Mouse (Mus musculus) layer of hippocampus, adult 8-10 months (tissue): ENCODE measurements around the gene Vmn1r115. TPM values are rescaled to one million over a fixed set of nuclear protein-coding genes. Genes with fewer than 3 reads are reported as not detected.
"Not testable (repeated sequence)": the region's sequence is repeated elsewhere in the genome, so short reads cannot be mapped to it uniquely, and the experiment has no call there.

Experiments
- DNase-seq, 2 experiments: peaks; one replicate each; pipeline ENCODE4 v3.0.0; 2022; ENCODE audit warnings: low spot score in 2 of 2
- total RNA-seq, 4 experiments: library from RNA; stranded (reverse); gene quantifications; 2 replicates each; pipeline ENCODE4 v1.2.4; 2022

Gene Vmn1r115
- total RNA-seq = not detected

DNA sequence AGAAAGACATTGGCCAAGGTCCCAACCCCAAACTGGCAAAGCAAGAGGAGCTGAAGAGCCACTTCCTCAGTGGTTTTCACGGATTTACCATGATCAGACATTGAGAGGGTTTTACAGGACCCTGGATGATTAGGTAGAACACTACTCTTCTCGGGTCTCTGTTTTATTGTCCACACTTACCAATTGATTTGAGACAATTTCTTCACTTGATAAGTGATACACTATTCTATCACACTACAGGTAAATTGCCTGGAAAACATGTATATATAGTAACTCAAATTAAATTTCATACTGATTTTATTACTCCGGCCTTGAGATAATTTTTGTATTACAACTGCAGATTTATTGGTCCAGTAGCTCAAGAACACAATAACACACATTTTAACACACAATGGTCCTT lies at the start of gene Vmn1r115:
Gene Vmn1r115, minus strand, starts transcription at position 101 of the 400 bp plus-strand sequence.
- not testable (repeated sequence) for DNase-seq

DNA sequence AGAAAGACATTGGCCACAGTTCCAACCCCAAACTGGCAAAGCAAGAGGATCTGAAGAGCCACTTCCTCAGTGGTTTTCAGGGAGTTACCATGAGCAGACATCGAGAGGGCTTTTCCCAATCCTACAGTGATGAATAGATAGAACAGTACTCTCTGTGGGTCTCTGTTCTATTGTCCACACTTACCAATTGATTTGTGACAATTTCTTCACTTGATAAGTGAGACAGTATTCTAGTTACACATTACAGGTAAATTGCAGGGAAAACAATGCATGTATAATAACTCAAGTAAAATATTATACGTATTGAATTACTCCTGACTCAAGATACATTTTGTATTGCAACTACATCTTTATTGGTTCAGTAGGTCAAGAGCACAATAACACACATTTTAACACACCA lies 39.2 kb upstream of the Vmn1r115 start, which contains the start of gene Vmn1r117:
Gene Vmn1r117, minus strand, starts transcription at position 101 of the 400 bp plus-strand sequence.
- DNase-seq = not testable (repeated sequence)

- not testable (repeated sequence) for DNase-seq
Measured at GRCm38 (mm10) chr7:20871956-20872355, 27.2 kb upstream of the Vmn1r115 start, which contains the start of gene Vmn1r116. Vmn1r116 (plus strand) TSS chr7:20872256.

DNA sequence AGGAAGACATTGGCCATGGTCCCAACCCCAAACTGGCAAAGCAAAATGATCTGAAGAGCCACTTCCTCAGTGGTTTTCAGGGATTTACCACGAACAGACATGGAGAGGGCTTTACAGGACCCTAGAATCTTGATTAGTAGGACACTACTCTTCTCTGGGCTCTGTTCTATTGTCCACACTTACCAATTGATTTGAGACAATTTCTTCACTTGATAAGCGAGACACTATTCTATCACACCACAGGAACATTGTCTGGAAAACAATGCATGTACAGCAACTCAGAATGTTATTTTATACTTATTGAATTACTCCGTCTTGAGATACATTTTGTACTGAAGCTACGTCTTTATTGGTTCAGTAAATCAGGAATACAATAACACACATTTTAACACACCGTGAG lies 32.7 kb downstream of the Vmn1r115 start, which contains the start of gene Vmn1r114:
Gene Vmn1r114, minus strand, starts transcription at position 101 of the 400 bp plus-strand sequence.
- not testable (repeated sequence) for DNase-seq

Other genes starting within 250 kb of the Vmn1r115 start
- gene Gm4513, start 246.0 kb downstream of the Vmn1r115 start, total RNA-seq = not detected
- gene Vmn1r107, start 176.1 kb downstream of the Vmn1r115 start, total RNA-seq = not detected
- gene Vmn1r111, start 141.8 kb downstream of the Vmn1r115 start, total RNA-seq = not detected
- gene Gm10668, start 114.4 kb downstream of the Vmn1r115 start, total RNA-seq = not detected
- not detected for gene Vmn1r112, start 73.8 kb downstream of the Vmn1r115 start, total RNA-seq
- gene Vmn1r113, start 57.7 kb downstream of the Vmn1r115 start, total RNA-seq = not detected
- not detected for gene Vmn1r114, start 32.8 kb downstream of the Vmn1r115 start, total RNA-seq
- not detected for gene Vmn1r116, start 27.3 kb upstream of the Vmn1r115 start, total RNA-seq
- not detected for gene Vmn1r117, start 39.1 kb upstream of the Vmn1r115 start, total RNA-seq
- gene Vmn1r118, start 67.4 kb upstream of the Vmn1r115 start, total RNA-seq = not detected
- not detected for gene Vmn1r119, start 167.5 kb upstream of the Vmn1r115 start, total RNA-seq
- not detected for gene Vmn1r120, start 208.8 kb upstream of the Vmn1r115 start, total RNA-seq